Mouse (Mus musculus) Muller cell, postnatal 12 days (primary cell): Measurements from ENCODE around the gene Mst1.
A peak's percentile ranks its signal among the peaks of the same experiment; 100 is the strongest.

ENCODE experiments used
- DNase-seq: peaks from one replicate; pipeline ENCODE4 v3.0.0-alpha.2; 2015; ENCODE audit errors: inconsistent ontology term

Mst1 gene

GRCm38 (mm10) chr9:108095949-108096712 is 15.9 kb downstream of the Mst1 start:
- no peak for DNase-seq

GRCm38 (mm10) chr9:108099619-108100018 is 19.4 kb downstream of the Mst1 start:
- no peak for DNase-seq

- DNase-seq: peak; percentile 50
Measured at GRCm38 (mm10) chr9:108104766-108105548, 24.7 kb downstream of the Mst1 start.

GRCm38 (mm10) chr9:108105549-108105863 is 25.3 kb downstream of the Mst1 start:
- DNase-seq: no peak

GRCm38 (mm10) chr9:108106090-108106489 is 25.9 kb downstream of the Mst1 start:
- no peak for DNase-seq

- no peak for DNase-seq
Measured at GRCm38 (mm10) chr9:108107867-108108266, 27.6 kb downstream of the Mst1 start.

GRCm38 (mm10) chr9:108110160-108110559 is 29.9 kb downstream of the Mst1 start:
- no peak for DNase-seq

- DNase-seq: no peak
Measured at GRCm38 (mm10) chr9:108111101-108111592, 30.9 kb downstream of the Mst1 start.

GRCm38 (mm10) chr9:108111593-108112121 is 31.4 kb downstream of the Mst1 start:
- DNase-seq: no peak

- no peak for DNase-seq
Measured at GRCm38 (mm10) chr9:108112719-108113340, 32.6 kb downstream of the Mst1 start.

GRCm38 (mm10) chr9:108115290-108116077 is 35.2 kb downstream of the Mst1 start:
- DNase-seq: no peak

- no peak for DNase-seq
Measured at GRCm38 (mm10) chr9:108117143-108117542, 36.9 kb downstream of the Mst1 start.

GRCm38 (mm10) chr9:108119891-108120411 is 39.7 kb downstream of the Mst1 start:
- no peak for DNase-seq

- DNase-seq: peak; percentile 67
Measured at GRCm38 (mm10) chr9:108120671-108121070, 40.4 kb downstream of the Mst1 start.

GRCm38 (mm10) chr9:108121170-108121969 is 41.1 kb downstream of the Mst1 start:
- peak; percentile 45 for DNase-seq

GRCm38 (mm10) chr9:108123916-108124315 is 43.7 kb downstream of the Mst1 start:
- no peak for DNase-seq

- no peak for DNase-seq
Measured at GRCm38 (mm10) chr9:108125731-108126130, 45.5 kb downstream of the Mst1 start.

GRCm38 (mm10) chr9:108126436-108127180 is 46.4 kb downstream of the Mst1 start:
- no peak for DNase-seq

- DNase-seq: no peak
Measured at GRCm38 (mm10) chr9:108128248-108128647, 48.0 kb downstream of the Mst1 start.
